Mouse (Mus musculus) CD4-positive naive resting alpha-beta T cell, adult 57 days (primary cell): ENCODE results near the gene Usp17la. TPM values are rescaled to one million over a fixed set of nuclear protein-coding genes. Genes with fewer than 3 reads are reported as not detected.

Source experiments
- total RNA-seq: library from RNA; stranded (reverse); gene quantifications from one replicate; pipeline ENCODE4 v1.2.4, GENCODE M21; 2023

Usp17la gene
- not detected for total RNA-seq

DNA sequence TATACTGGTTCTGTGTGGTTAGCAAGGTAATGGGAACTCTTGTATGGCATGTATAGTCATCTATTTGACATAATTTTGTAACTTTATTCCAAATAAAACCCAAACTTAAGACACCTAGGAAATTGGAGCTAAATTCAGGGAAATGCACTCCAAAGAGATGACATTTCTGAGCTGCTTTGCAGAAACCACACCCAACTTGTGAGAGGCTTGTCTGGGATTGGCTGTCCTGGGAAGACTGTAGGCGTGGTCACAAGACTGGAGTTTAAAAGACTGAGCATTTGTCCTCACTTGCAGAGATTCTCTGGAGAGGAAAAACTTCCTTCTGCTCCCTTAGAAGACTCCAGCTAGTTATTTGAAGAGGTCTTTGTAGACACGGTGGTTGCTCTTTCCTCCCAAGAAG, at the start of gene Usp17la:
Gene Usp17la (plus strand): TSS at position 301 of the 400 bp plus-strand sequence.

DNA sequence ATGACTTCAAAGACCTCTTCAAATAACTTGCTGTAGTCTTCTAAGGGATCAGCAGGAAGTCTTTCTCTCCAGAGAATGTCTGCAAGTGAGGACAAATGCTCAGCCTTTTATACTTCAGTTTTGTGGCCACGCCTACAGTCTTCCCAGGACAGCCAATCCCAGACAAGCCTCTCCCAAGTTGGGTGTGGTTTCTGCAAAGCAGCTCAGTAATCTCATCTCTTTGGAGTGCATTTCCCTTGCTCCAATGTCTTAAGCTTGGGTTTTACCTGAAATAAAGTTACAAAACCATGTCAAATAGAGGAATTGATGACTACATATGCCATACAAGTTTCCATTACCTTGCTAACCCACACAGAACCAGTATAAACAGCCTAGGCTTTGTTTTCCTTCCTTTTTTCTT, 14.3 kb upstream of the Usp17la start, which contains the start of gene Usp17lb:
Gene Usp17lb (minus strand): TSS at position 101 of the 400 bp plus-strand sequence.

DNA sequence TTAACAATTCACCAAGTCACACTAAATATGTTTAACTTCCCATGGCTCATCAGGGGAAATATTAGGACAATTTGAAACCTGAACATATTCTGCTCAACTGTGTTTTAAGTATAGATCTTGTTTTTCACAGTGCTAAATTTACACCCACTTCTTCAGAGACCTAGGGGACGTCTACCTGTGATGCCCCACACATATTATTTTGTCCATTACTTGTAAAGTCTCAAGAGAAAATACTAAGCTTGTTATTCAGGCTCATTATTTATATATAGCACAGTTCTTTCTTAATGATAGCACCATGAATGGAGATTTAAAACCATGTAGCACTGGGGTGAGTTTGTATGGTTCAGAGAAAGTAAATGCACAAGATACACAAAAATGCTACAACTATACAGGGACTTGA, 20.9 kb downstream of the Usp17la start, which contains the start of gene Olfr665:
Gene Olfr665 (plus strand): TSS at position 301 of the 400 bp plus-strand sequence.

DNA sequence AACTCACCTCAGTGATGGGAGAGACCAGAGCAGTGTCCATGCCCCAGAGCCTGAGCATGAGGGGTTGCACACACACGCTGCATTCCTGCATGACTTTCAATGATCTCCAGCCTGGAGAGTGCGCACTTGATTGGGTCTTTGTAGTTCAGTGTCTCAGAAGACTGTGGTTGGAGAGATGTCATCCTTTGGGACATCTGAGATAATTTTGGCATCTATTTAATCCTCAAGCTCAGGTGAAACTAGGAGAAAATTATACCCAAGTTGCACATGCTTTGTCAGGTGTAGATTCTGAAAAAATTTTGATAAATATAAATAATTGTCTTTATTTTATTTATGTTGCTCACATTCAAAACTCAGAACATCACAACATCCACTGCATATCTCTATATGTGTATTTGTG, 39.0 kb downstream of the Usp17la start, which contains the start of gene Olfr666:
Gene Olfr666 (minus strand): TSS at position 101 of the 400 bp plus-strand sequence.

Other genes starting within 250 kb of the Usp17la start
- gene Olfr656, start 243.1 kb upstream of the Usp17la start, total RNA-seq: not detected
- gene Olfr657, start 232.2 kb upstream of the Usp17la start, total RNA-seq: not detected
- gene Olfr658, start 209.7 kb upstream of the Usp17la start, total RNA-seq: not detected
- not detected for gene Olfr659, start 190.3 kb upstream of the Usp17la start, total RNA-seq
- not detected for gene Olfr661, start 170.5 kb upstream of the Usp17la start, total RNA-seq
- not detected for gene Usp17le, start 79.5 kb upstream of the Usp17la start, total RNA-seq
- gene Usp17lb, start 14.4 kb upstream of the Usp17la start, total RNA-seq: not detected
- gene Olfr665, start 21.0 kb downstream of the Usp17la start, total RNA-seq: not detected
- not detected for gene Olfr666, start 38.9 kb downstream of the Usp17la start, total RNA-seq
- not detected for gene Olfr667, start 64.5 kb downstream of the Usp17la start, total RNA-seq
- not detected for gene Olfr668, start 71.0 kb downstream of the Usp17la start, total RNA-seq
- gene Olfr669, start 77.2 kb downstream of the Usp17la start, total RNA-seq: not detected
- gene Olfr670, start 105.6 kb downstream of the Usp17la start, total RNA-seq: not detected
- gene Olfr671, start 122.1 kb downstream of the Usp17la start, total RNA-seq: not detected
- gene Olfr672, start 145.0 kb downstream of the Usp17la start, total RNA-seq: not detected
- gene Olfr675, start 171.5 kb downstream of the Usp17la start, total RNA-seq: not detected
- not detected for gene Olfr676, start 175.7 kb downstream of the Usp17la start, total RNA-seq
- not detected for gene Olfr677, start 194.4 kb downstream of the Usp17la start, total RNA-seq
- gene Olfr678, start 207.5 kb downstream of the Usp17la start, total RNA-seq: not detected
- not detected for gene Olfr679, start 224.2 kb downstream of the Usp17la start, total RNA-seq
- gene Olfr680-ps1, start 235.8 kb downstream of the Usp17la start, total RNA-seq: not detected